Mouse (Mus musculus) embryonic facial prominence, embryonic 14.5 days (tissue): ENCODE data around the gene Ltv1. TPM values are rescaled to one million over a fixed set of nuclear protein-coding genes. Genes with fewer than 3 reads are reported as not detected.

Experiments used
- ATAC-seq: fragments of 200-750 bp; cut with Nextera tagmentation; 2 replicates; pipeline ENCODE4 v1.8.0; 2017; ENCODE audit warnings: low read depth, moderate number of reproducible peaks, moderate TSS enrichment
- DNase-seq: peaks from one replicate; pipeline ENCODE4 v3.0.0-alpha.2; 2015; ENCODE audit warnings: low spot score
- H3K27ac ChIP-seq: fragments of 300-500 bp; sonication (generic); replicated peaks from 2 replicates; pipeline ENCODE4 v1.5.1; 2014; ENCODE audit warnings: low read depth, mild to moderate bottlenecking, low read length, moderate library complexity
- H3K27me3 ChIP-seq: fragments of 300-500 bp; sonication (generic); replicated peaks from 2 replicates; pipeline ENCODE4 v1.6.1; 2014; ENCODE audit warnings: low read length; ENCODE audit not compliant: control insufficient read depth, insufficient read depth
- H3K36me3 ChIP-seq: fragments of 300-500 bp; sonication (generic); 2 replicates; pipeline ENCODE4 v1.6.1; 2014; ENCODE audit warnings: low read length, mixed read lengths; ENCODE audit not compliant: control insufficient read depth, insufficient read depth
- H3K4me1 ChIP-seq: fragments of 300-500 bp; sonication (generic); 2 replicates; pipeline ENCODE4 v1.6.1; 2014; ENCODE audit warnings: antibody characterized with exemption, low read length; ENCODE audit not compliant: control insufficient read depth, insufficient read depth
- H3K4me2 ChIP-seq: fragments of 300-500 bp; sonication (generic); 2 replicates; pipeline ENCODE4 v1.6.1; 2014; ENCODE audit warnings: low read depth, mild to moderate bottlenecking, low read length, moderate library complexity, mixed read lengths
- H3K4me3 ChIP-seq: fragments of 300-500 bp; sonication (generic); 2 replicates; pipeline ENCODE4 v1.5.1; 2014; ENCODE audit warnings: low read depth, mild to moderate bottlenecking, low read length
- H3K9ac ChIP-seq: fragments of 300-500 bp; sonication (generic); 2 replicates; pipeline ENCODE4 v1.6.1; 2014; ENCODE audit warnings: low read depth, mild to moderate bottlenecking, low read length, moderate library complexity, mixed read lengths
- H3K9me3 ChIP-seq: fragments of 300-500 bp; sonication (generic); 2 replicates; pipeline ENCODE4 v1.6.1; 2016; ENCODE audit warnings: low read length; ENCODE audit not compliant: control insufficient read depth
- WGBS: fragments of 180-500 bp; shearing (Covaris S2); extraction: QIAGEN DNeasy Blood & Tissue Kit; methylation state at CpG from one replicate; pipeline ENCODE4 v1.1.7; 2014; 5-methylcytosine and 5-hydroxymethylcytosine counted together
- polyA plus RNA-seq: library from polyadenylated mRNA; unstranded; fragments of >200 nt; fragmentation: Nextera tagmentation; extraction: Ambion mirVana; gene quantifications from 2 replicates; pipeline ENCODE4 v1.2.1, GENCODE M21; 2014

Gene Ltv1
- polyA plus RNA-seq, 1 experiment from 2014 or later, result 72.2 TPM

GRCm38 (mm10) chr10:13230716-13231115 lies 37.7 kb upstream of the Ltv1 start:
- Histone ChIP-seq H3K27me3 (no peaks in the 10 kb centered on the region), H3K4me2 (no peak overlapping the region), H3K4me3 (no peak overlapping the region), H3K36me3 (peaks cover 29% of the 10 kb centered on the region), H3K27ac (no peak overlapping the region), H3K4me1 (no peaks in the 10 kb centered on the region; the same call in 1 of the 2 replicates), H3K9ac (no peak overlapping the region), H3K9me3 (no peaks in the 10 kb centered on the region)
- WGBS, result 89% methylated on average over 7 of the region's 7 CpGs
- DNase-seq, result no peak
- no peak for ATAC-seq

DNA sequence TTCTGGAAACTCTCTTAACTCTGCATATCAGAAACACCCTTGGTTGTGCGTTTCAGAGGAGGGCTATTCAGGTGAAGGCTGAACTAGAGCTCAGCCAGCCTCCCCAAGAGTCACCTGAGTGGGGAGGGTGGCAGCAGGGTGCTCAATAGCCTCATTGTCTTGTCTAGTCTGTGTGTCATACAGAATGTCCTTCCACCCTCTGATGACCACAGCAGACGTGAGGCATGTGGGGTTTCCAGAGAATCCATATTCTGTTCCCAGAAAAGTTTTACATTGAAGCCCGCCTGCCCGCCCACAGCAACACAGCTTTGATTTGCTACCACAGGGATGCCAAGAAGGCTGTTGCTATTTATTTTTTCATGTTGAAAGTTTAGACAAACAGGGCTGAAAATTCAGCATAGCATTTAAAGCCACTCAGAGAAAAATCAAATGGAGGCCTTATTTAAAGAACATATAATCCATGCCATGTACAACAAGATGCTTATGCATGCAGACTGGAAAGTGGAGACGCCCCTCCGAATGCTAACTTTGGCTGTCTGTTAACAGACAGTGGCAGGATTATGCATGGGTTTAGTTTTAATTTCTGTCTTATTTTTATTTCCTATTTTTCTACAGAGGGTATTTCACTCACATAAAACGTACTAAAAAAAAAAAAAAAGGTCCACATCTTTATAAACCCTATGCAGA lies 32.6 kb upstream of the Ltv1 start:
- Histone ChIP-seq H3K9me3 (no peaks in the 10 kb centered on the region), H3K27ac (peak overlapping the region; percentile 83), H3K4me3 (no peak overlapping the region), H3K27me3 (no peaks in the 10 kb centered on the region), H3K36me3 (peaks cover 28% of the 10 kb centered on the region), H3K4me1 (no peaks in the 10 kb centered on the region), H3K4me2 (no peak overlapping the region), H3K9ac (no peak overlapping the region)
- 71% methylated on average over 7 of the region's 7 CpGs for WGBS
- DNase-seq, result peak; percentile 61
- ATAC-seq, result peak; percentile 50

GRCm38 (mm10) chr10:13222135-13222534 lies 29.2 kb upstream of the Ltv1 start:
- H3K9ac ChIP-seq, result no peak overlapping the region
- WGBS, result 85% methylated on average over 3 of the region's 3 CpGs
- H3K9me3 ChIP-seq, result no peaks in the 10 kb centered on the region
- ATAC-seq, result no peak
- no peaks in the 10 kb centered on the region for H3K27me3 ChIP-seq
- DNase-seq, result no peak
- peaks cover 12% of the 10 kb centered on the region; the same call in 1 of the 2 replicates for H3K36me3 ChIP-seq
- no peak overlapping the region for H3K27ac ChIP-seq
- H3K4me1 ChIP-seq, result no peaks in the 10 kb centered on the region
- no peak overlapping the region for H3K4me2 ChIP-seq
- H3K4me3 ChIP-seq, result no peak overlapping the region

GRCm38 (mm10) chr10:13220061-13220460 lies 27.1 kb upstream of the Ltv1 start:
- DNase-seq (no peak), ATAC-seq (no peak)
- Histone ChIP-seq H3K36me3 (peaks cover 12% of the 10 kb centered on the region; the same call in 1 of the 2 replicates), H3K27ac (no peak overlapping the region), H3K4me3 (no peak overlapping the region), H3K27me3 (no peaks in the 10 kb centered on the region), H3K4me1 (no peaks in the 10 kb centered on the region), H3K4me2 (no peak overlapping the region), H3K9me3 (no peaks in the 10 kb centered on the region), H3K9ac (no peak overlapping the region)
- WGBS, result 60% methylated on average over 1 of the region's 1 CpGs

GRCm38 (mm10) chr10:13213956-13214355 lies 21.0 kb upstream of the Ltv1 start:
- WGBS, result 70% methylated on average over 12 of the region's 12 CpGs
- H3K4me2 ChIP-seq, result no peak overlapping the region
- H3K27me3 ChIP-seq, result no peaks in the 10 kb centered on the region
- H3K4me1 ChIP-seq, result peaks cover 2% of the 10 kb centered on the region; the same call in 1 of the 2 replicates
- H3K4me3 ChIP-seq, result no peak overlapping the region
- no peaks in the 10 kb centered on the region; the same call in 1 of the 2 replicates for H3K36me3 ChIP-seq
- ATAC-seq (no peak), DNase-seq (no peak)
- no peak overlapping the region for H3K9ac ChIP-seq
- peak overlapping the region; percentile 53; the same call in 1 of the 2 replicates for H3K27ac ChIP-seq
- H3K9me3 ChIP-seq, result no peaks in the 10 kb centered on the region

- Histone ChIP-seq H3K27ac (peak overlapping the region; percentile 53), H3K4me3 (no peak overlapping the region), H3K9ac (no peak overlapping the region), H3K9me3 (no peaks in the 10 kb centered on the region), H3K36me3 (no peaks in the 10 kb centered on the region; the same call in 1 of the 2 replicates), H3K27me3 (no peaks in the 10 kb centered on the region), H3K4me2 (no peak overlapping the region), H3K4me1 (peaks cover 4% of the 10 kb centered on the region; the same call in 1 of the 2 replicates)
- 52% methylated on average over 6 of the region's 6 CpGs for WGBS
- ATAC-seq, result peak; percentile 62; the same call in 1 of the 2 replicates
- DNase-seq, result peak; percentile 80
Observed at GRCm38 (mm10) chr10:13212829-13213228, 19.9 kb upstream of the Ltv1 start.

DNA sequence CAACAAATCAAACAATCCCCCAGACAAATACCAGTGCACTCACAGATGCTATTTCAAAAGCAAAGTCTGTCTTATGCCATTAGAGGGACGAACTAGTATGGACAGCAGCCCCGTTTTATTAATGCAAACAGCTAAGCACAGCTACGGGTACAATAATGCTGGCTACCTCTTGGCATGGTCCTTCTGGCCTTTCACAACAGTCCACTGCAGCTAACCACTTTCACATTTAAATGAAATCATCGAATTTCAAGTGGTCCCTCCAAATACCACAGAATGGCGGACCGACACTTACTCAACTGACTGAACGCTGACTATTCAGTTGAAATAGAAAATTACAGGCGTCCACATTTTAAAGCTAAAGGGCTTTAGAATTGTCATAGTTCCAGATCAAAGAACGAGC lies 19.4 kb upstream of the Ltv1 start:
- Histone ChIP-seq H3K4me2 (no peak overlapping the region), H3K9ac (no peak overlapping the region), H3K36me3 (no peaks in the 10 kb centered on the region; the same call in 1 of the 2 replicates), H3K9me3 (no peaks in the 10 kb centered on the region), H3K4me1 (peaks cover 4% of the 10 kb centered on the region; the same call in 1 of the 2 replicates), H3K27me3 (no peaks in the 10 kb centered on the region), H3K4me3 (no peak overlapping the region), H3K27ac (peak overlapping the region; percentile 53; the same call in 1 of the 2 replicates)
- WGBS, result 62% methylated on average over 9 of the region's 9 CpGs
- ATAC-seq, result no peak
- DNase-seq, result no peak

DNA sequence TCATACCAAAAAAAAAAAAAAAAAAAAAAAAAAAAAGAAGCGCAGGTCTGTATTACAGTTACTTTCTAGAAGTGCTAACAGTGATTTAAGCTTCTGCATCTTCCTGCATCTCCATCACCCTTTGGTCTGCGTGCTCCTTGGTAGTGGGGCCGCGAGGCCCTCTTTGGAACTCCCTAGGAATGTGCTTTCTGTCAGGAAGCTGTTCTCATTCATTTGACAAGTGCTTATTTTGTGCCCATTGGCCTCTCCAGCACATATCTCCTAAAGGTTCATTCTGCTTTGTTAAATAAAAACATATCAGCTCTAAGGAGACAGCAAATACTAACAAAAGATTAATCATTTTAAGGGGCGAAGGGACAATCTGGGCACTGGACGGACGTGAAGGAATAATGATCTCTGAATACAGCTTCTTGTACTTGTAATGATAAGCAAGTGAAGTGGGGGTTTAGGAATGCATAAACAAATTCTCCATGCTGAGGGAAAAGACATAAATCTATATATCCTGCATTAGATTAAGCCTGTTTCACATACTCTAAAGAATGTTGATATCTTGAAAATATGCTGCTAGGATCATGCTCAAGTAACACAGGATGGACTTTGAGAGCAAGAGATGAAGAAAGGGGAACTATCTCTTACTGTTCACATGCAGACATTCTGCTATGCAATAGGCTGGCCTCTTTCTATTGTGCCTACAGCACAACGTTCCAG lies 17.1 kb upstream of the Ltv1 start:
- peak overlapping the region; percentile 0 for H3K27ac ChIP-seq
- no peaks in the 10 kb centered on the region; the same call in 1 of the 2 replicates for H3K36me3 ChIP-seq
- H3K4me3 ChIP-seq, result no peak overlapping the region
- H3K9ac ChIP-seq, result no peak overlapping the region
- peaks cover 4% of the 10 kb centered on the region; the same call in 1 of the 2 replicates for H3K4me1 ChIP-seq
- H3K4me2 ChIP-seq, result no peak overlapping the region
- DNase-seq (no peak), ATAC-seq (no peak)
- H3K27me3 ChIP-seq, result no peaks in the 10 kb centered on the region
- 62% methylated on average over 8 of the region's 8 CpGs for WGBS
- H3K9me3 ChIP-seq, result no peaks in the 10 kb centered on the region
